Mouse (Mus musculus) C2C12 (cell line): Measurements from ENCODE around the gene Rnf157. TPM values are rescaled to one million over a fixed set of nuclear protein-coding genes. Genes with fewer than 3 reads are reported as not detected.

Experiments
- H3K27me3 ChIP-seq: one replicate; pipeline ENCODE4 v1.6.1; 2011; ENCODE audit not compliant: control insufficient read depth, insufficient read depth, insufficient read length
- H3K36me3 ChIP-seq: one replicate; pipeline ENCODE4 v1.6.1; 2011; ENCODE audit not compliant: control insufficient read depth, insufficient read depth
- H3K4me3 ChIP-seq: one replicate; pipeline ENCODE4 v1.5.1; 2011; ENCODE audit warnings: mild to moderate bottlenecking, control low read depth; ENCODE audit not compliant: poor library complexity, insufficient read depth, severe bottlenecking
- H3K79me2 ChIP-seq: one replicate; pipeline ENCODE4 v1.6.1; 2011; ENCODE audit not compliant: control insufficient read depth, insufficient read depth
- H3K79me3 ChIP-seq: one replicate; pipeline ENCODE4 v1.6.1; 2011; ENCODE audit warnings: low read depth, control low read depth
- H3ac ChIP-seq: one replicate; pipeline ENCODE3; 2011; ENCODE audit warnings: low read depth; ENCODE audit not compliant: control insufficient read depth, insufficient read length
- CEBPB ChIP-seq: IDR thresholded peaks from one replicate; pipeline ENCODE4 v1.6.1; 2011; ENCODE audit warnings: low read depth, mild to moderate bottlenecking, control low read depth, moderate library complexity
- CTCF ChIP-seq: IDR thresholded peaks from one replicate; pipeline ENCODE4 v1.5.1; 2011; ENCODE audit not compliant: control insufficient read depth, insufficient read depth, insufficient read length
- FOSL1 ChIP-seq: IDR thresholded peaks from one replicate; pipeline ENCODE4 v1.8.0; 2011; ENCODE audit warnings: mild to moderate bottlenecking, low read length; ENCODE audit not compliant: poor library complexity, insufficient read depth, severe bottlenecking
- MAX ChIP-seq: IDR thresholded peaks from one replicate; pipeline ENCODE4 v1.6.1; 2011; ENCODE audit warnings: mild to moderate bottlenecking, control low read depth
- MYOD1 ChIP-seq: IDR thresholded peaks from one replicate; pipeline ENCODE4 v1.6.1; 2011; ENCODE audit warnings: low read depth; ENCODE audit not compliant: control insufficient read depth, insufficient read length
- MYOG ChIP-seq: IDR thresholded peaks from one replicate; pipeline ENCODE4 v1.6.1; 2011; ENCODE audit not compliant: control insufficient read depth, insufficient read length; ENCODE audit errors: extremely low read depth
- USF1 ChIP-seq: IDR thresholded peaks from one replicate; pipeline ENCODE4 v1.6.1; 2011; ENCODE audit warnings: low read depth, mild to moderate bottlenecking, control low read depth, moderate library complexity
- polyA plus RNA-seq: library from polyadenylated mRNA; unstranded; fragments of >200 nt; fragmentation: generic; extraction: Trizol; gene quantifications from one replicate; pipeline ENCODE4 v1.2.1, GENCODE M21; 2012; ENCODE audit warnings: missing spikeins

Rnf157 gene
- polyA plus RNA-seq, 1 experiment, result 13.2 TPM

DNA sequence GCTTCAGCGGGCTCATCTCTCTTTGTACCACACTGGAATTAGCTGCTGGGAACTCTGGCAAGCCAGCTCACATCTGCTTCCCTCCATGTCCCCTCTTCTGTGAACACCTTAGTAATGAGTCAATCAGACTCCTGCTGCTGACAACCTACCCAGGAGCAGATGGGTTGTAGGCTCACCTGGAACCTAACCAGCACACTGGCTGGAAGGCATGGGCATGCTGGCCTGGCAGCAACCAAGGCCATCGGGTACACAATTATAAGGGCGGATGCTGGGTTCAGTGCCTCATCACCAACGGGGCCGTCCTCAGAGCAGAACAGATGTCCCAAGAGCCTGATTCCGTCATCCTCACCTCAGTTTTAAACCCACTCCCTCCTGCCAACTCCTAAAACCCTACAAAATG lies 114.2 kb downstream of the Rnf157 start:
- H3K36me3 ChIP-seq, result peaks cover 27% of the 10 kb centered on the region
- H3K27me3 ChIP-seq, result no peaks in the 10 kb centered on the region
- H3K79me2 ChIP-seq, result no peaks in the 10 kb centered on the region
- no peak overlapping the region for H3ac ChIP-seq
- H3K79me3 ChIP-seq, result no peaks in the 10 kb centered on the region
- H3K4me3 ChIP-seq, result no peak overlapping the region
- no peak for TF ChIP-seq FOSL1
- TF ChIP-seq MAX, result no peak
- TF ChIP-seq MYOG, result no peak
- no peak for TF ChIP-seq MYOD1
- TF ChIP-seq CTCF, result no peak

DNA sequence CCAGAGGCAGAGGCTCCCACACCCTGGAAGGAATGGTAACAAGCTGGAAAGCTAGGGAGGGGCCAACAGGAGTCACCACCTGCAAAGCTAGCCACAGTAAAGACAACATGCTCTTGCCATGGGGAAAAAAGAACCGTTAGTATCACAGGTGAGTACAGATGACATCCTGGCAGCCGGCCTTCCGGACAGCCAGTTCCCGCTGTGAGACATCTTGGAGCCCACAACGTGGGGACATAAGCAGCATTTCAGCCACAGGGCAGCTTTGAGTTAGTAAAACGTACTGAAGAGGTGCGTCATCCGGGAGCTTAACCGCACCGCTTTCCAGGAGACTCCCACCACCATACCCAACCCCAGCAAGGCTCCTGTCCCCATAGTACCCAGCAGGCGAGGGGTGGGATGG lies 114.6 kb downstream of the Rnf157 start:
- H3K79me3 ChIP-seq, result no peaks in the 10 kb centered on the region
- H3K4me3 ChIP-seq, result no peak overlapping the region
- H3K79me2 ChIP-seq, result no peaks in the 10 kb centered on the region
- no peak overlapping the region for H3ac ChIP-seq
- no peaks in the 10 kb centered on the region for H3K27me3 ChIP-seq
- peaks cover 23% of the 10 kb centered on the region for H3K36me3 ChIP-seq
- TF ChIP-seq CEBPB (no peak), USF1 (no peak), MYOD1 (no peak), CTCF (no peak), FOSL1 (no peak), MAX (no peak), MYOG (no peak)

- TF ChIP-seq FOSL1, result no peak
- TF ChIP-seq MAX, result no peak
- no peak for TF ChIP-seq MYOG
- H3ac ChIP-seq, result no peak overlapping the region
- H3K79me3 ChIP-seq, result no peaks in the 10 kb centered on the region
- no peak overlapping the region for H3K4me3 ChIP-seq
- H3K27me3 ChIP-seq, result no peaks in the 10 kb centered on the region
- no peaks in the 10 kb centered on the region for H3K79me2 ChIP-seq
- peaks cover 14% of the 10 kb centered on the region for H3K36me3 ChIP-seq
Measured at GRCm38 (mm10) chr11:116297017-116297416, 115.8 kb downstream of the Rnf157 start.

GRCm38 (mm10) chr11:116296191-116296734 lies 116.6 kb downstream of the Rnf157 start:
- H3K79me2 ChIP-seq, result no peaks in the 10 kb centered on the region
- no peaks in the 10 kb centered on the region for H3K27me3 ChIP-seq
- no peaks in the 10 kb centered on the region for H3K79me3 ChIP-seq
- H3ac ChIP-seq, result no peak overlapping the region
- H3K36me3 ChIP-seq, result peaks cover 8% of the 10 kb centered on the region
- no peak overlapping the region for H3K4me3 ChIP-seq
- TF ChIP-seq FOSL1 (no peak), MYOD1 (no peak), USF1 (no peak), CEBPB (no peak), CTCF (no peak), MAX (no peak), MYOG (no peak)

DNA sequence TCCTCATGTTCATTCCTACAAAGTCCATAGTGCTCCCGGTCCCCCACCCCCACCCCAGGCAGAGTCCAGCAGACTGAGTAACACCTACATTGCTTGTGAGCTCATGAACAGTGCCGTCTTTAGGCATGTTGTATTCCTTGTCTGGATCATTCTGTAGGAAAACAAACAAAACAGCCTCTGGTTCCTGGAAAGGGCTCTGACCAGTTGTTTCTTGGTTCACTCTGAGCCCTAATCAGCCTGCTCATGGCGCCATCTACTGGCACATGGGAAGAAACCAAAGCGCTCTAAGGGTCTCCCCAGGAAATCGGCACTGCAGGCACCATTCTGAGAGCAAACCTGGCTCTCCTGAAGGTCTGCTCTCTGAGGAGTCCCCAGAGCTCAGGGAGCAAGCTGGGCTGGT lies 118.5 kb downstream of the Rnf157 start:
- no peaks in the 10 kb centered on the region for H3K79me3 ChIP-seq
- no peaks in the 10 kb centered on the region for H3K27me3 ChIP-seq
- no peak overlapping the region for H3K4me3 ChIP-seq
- peaks cover 11% of the 10 kb centered on the region for H3K36me3 ChIP-seq
- TF ChIP-seq CTCF, result peak; percentile 42
- no peak for TF ChIP-seq MAX
- no peaks in the 10 kb centered on the region for H3K79me2 ChIP-seq
- no peak overlapping the region for H3ac ChIP-seq

DNA sequence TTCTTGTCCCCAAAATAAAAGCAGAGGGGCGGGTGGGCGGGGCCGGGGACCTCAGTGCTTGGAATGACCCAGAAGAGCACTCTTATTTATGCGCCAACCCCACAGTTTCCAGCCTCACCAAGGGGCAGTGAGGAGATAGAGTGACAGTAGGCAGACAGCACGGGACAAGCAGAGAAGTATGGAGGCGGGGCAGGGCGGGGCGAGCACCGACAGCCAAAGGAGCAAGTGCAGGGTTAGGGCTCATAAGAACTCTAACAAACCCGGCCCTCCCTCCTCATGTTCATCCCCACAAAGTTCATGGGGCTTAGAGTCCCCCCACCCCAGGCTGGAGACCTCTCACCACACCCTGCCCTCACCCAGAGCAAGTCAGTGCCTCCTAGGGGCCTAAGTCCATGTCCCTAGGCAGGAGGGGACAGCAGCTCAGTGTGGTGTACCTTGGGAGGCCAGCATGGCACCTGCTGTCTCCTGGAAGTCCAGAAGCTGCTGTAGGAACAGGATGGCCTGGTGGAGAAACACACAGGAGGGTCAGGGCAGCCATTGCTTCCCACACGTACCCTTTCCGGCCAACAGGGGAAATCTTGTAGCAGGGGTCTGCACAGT lies 119.2 kb downstream of the Rnf157 start:
- TF ChIP-seq CEBPB (no peak), CTCF (no peak), MAX (no peak), MYOG (no peak), FOSL1 (no peak), USF1 (no peak), MYOD1 (no peak)
- Histone ChIP-seq H3ac (no peak overlapping the region), H3K36me3 (peaks cover 16% of the 10 kb centered on the region), H3K79me2 (no peaks in the 10 kb centered on the region), H3K4me3 (no peak overlapping the region), H3K79me3 (no peaks in the 10 kb centered on the region), H3K27me3 (no peaks in the 10 kb centered on the region)
